Mouse (Mus musculus) gastrocnemius, adult 2 months (tissue): ENCODE measurements at regions not wholly inside any gene's neighbourhood (a gene's known extent, or its start where the extent isn't known, plus 50 kb on each side); places are given as distances from the start of the nearest gene placed in this dataset.

Experiments used
- DNase-seq: peaks from one replicate; pipeline ENCODE4 v3.0.0; 2022
- H3K27ac ChIP-seq: fragments of 200-600 bp; 2 replicates; pipeline ENCODE4 v1.8.1; 2022; ENCODE audit warnings: mild to moderate bottlenecking
- H3K4me3 ChIP-seq: fragments of 200-600 bp; 2 replicates; pipeline ENCODE4 v1.8.1; 2022; ENCODE audit warnings: mild to moderate bottlenecking, moderate library complexity
- CTCF ChIP-seq: fragments of 200-600 bp; IDR thresholded peaks from 2 replicates; pipeline ENCODE4 v1.8.1; 2022; ENCODE audit warnings: antibody characterized with exemption, mild to moderate bottlenecking, moderate library complexity
- intact Hi-C: fragments of 180-260 bp; cut with DNase I; formaldehyde crosslinking; loops from one replicate; pipeline ENCODE4 v1.15.1; 2025

GRCm38 (mm10) chr12:9762842-9763241 is 192.9 kb downstream of the Osr1 start:
- intact Hi-C loops = no loop called here
- H3K27ac ChIP-seq = no peak overlapping the region

DNA sequence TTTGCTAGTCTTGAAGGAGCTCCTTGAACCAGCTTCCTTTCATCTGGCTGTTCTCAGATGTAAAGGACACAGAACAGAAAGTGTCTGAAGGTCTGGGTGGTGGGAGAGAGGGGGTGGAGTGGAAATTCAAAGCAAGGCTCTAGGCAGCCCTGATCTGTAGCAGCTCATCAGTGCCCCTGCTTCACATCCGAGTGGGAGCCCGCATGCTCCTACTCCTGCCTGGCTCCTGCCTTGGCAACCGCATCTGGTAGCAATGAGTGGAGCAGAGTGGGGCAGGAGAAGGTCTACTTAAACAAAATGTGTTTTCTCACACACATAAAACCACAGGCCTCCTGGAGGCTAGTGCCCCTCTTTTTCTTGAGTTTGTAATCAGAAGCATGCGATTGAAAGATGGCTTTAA is 201.0 kb downstream of the Osr1 start:
- DNase-seq = no peak
- no peak for TF ChIP-seq CTCF
- intact Hi-C loops = no loop called here
- Histone ChIP-seq H3K4me3 (no peak overlapping the region), H3K27ac (no peak overlapping the region)

More at GRCm38 (mm10) chr12:9762842-9763241, 192.9 kb downstream of the Osr1 start:
- no peak for TF ChIP-seq CTCF
- no peak for DNase-seq
- no peak overlapping the region for H3K4me3 ChIP-seq

DNA sequence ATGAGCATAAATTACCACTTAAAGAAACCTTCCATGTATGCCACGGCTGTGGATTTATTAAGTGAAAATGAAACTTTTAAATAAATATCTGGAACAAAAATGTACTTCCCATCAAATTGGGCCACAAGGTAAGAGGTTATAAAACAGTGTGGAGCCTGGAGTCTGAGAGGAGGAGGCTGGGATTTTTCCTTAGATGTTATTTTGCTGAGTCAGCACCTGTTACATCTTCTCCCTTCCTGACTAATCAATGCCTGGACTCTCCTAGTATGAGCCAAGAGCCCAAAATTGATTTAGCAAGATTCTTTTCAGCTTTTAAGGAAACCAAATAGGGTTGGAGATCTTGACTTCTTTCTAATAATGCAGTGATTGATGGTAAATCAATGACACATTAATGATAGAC is 203.0 kb downstream of the Osr1 start:
- no peak for TF ChIP-seq CTCF

GRCm38 (mm10) chr12:9802284-9802683 is 232.4 kb downstream of the Osr1 start:
- H3K27ac ChIP-seq = no peak overlapping the region
- no peak for TF ChIP-seq CTCF
- DNase-seq = no peak
- intact Hi-C loops = no loop called here
- H3K4me3 ChIP-seq = no peak overlapping the region

More for the DNA sequence above, 203.0 kb downstream of the Osr1 start:
- no peak for DNase-seq
- intact Hi-C loops = no loop called here
- Histone ChIP-seq H3K4me3 (no peak overlapping the region), H3K27ac (no peak overlapping the region)

DNA sequence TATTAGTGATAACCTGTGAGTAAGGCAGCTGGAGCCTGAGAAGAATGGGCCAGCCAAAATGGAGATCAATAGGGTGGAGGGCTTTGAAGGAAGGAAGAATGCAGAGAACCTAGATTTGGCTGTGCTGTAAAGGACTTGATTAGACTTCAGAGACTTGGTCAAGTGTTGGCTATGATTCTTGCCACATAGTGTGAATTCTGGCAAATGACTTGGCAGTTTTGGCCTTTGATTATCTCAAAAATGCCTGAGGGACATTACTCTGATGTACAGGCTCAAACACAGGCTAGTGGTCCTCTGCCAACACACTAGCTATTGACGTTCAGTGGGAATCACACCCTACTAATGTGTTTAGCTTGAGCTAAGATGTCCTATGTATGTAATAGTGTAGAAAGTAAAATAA is 237.5 kb downstream of the Osr1 start:
- H3K4me3 ChIP-seq = no peak overlapping the region
- intact Hi-C loops = no loop called here
- no peak for DNase-seq
- H3K27ac ChIP-seq = no peak overlapping the region
- no peak for TF ChIP-seq CTCF

DNA sequence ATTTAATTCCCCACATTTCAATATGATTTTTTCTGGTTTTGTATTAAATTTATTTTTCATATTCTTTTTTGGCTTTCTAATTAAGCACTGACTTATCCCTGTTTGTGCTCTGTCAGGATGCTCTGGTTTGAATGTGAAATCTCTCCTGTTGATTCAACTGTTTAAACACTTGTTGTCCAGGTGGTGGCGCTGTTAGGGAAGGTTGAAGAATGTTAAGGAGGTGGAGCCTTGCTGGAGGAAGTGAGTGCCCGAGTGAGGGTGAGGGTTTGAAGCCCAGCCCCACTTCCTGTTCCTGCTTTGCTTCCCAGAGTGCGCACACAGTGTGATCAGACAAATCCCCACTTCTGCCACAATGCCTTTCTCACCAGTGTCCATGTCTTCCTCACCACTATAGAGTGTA is 263.4 kb downstream of the Osr1 start:
- intact Hi-C loops = loop anchor here (10.0 kb wide), 2 partner anchors 248 to 392 kb away; no protein-coding TSS in a partner anchor
- peak; percentile 49 for TF ChIP-seq CTCF
- peak; percentile 36 for DNase-seq

DNA sequence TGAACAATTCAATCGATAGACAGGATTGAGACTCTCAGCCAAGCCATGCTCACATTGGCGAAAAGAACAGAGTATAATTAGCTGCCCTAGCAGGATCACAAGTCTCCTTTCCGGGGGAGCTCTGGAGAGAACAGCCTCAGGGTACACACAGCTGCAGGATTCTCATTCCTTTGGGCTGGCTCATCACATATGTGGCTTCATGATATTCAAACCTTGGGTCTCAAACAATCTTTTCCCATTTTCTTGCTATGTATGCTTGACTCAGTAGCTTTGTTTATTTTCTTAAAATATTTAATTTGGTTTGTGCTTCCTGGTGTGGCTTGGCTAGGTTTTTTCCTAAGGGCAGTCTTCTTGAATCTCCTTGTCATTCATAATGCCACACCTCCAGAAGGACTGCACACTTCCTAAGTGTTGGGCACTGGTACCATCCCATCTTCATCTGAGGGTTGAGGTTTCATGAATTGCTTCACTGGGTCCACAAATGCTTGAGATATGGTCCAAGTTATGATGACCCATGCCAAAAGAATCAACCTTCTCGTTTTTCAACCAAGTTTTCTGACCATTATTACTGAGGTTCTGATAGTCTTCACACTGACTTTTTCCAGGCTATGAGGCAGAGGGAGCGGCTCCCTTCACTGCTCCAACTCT is 269.4 kb downstream of the Osr1 start:
- Histone ChIP-seq H3K4me3 (no peak overlapping the region), H3K27ac (peak overlapping the region; percentile 48)
- intact Hi-C loops = loop anchor here (10.0 kb wide), 2 partner anchors 255 to 385 kb away; no protein-coding TSS in a partner anchor
- no peak for TF ChIP-seq CTCF
- DNase-seq = no peak

More for the DNA sequence above, 263.4 kb downstream of the Osr1 start:
- no peak overlapping the region for H3K27ac ChIP-seq
- H3K4me3 ChIP-seq = no peak overlapping the region

DNA sequence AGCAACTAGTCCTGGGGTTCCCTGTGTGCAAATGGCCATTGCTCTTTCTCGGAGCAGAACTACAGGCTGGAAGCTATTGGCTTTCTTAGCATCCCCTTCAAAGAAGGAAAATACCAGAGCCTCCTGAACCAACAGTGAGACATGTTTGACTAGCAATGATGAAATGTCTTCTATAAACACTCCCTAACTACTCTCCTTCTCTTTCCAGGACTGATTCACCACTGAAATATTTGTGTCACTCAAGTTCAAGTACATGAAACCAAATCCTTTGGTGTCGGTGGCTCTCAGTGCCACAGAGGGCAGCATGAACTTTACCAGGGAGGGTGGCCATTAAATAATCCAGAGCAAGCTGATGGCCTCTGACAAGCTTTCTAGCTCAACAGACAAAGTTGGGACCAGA is 270.0 kb downstream of the Osr1 start:
- H3K27ac ChIP-seq = peak overlapping the region; percentile 48
- intact Hi-C loops = loop anchor here (2.0 to 10.0 kb wide), 3 partner anchors 59 to 385 kb away; no protein-coding TSS in a partner anchor
- TF ChIP-seq CTCF = no peak
- H3K4me3 ChIP-seq = no peak overlapping the region
- peak; percentile 46 for DNase-seq

DNA sequence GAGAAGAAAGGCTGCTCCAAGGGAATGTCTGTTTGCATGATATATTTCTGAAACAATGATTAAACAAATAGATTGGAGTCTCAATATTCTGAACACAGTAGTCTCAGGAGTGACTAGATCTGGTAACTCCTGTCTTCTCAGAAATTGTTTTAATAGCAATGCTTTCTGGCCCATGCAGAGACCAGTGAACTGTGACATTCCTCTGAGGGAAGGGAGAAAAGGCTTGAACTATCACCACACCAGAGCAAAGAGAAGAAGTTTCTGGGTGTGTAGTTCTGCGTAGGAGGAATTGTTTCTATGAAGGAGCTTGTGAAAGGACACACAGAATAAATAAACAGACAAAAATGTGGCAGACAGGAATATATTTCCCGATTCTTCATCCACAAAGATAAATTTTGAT is 277.1 kb downstream of the Osr1 start:
- DNase-seq = no peak
- Histone ChIP-seq H3K27ac (no peak overlapping the region), H3K4me3 (no peak overlapping the region)
- intact Hi-C loops = no loop called here
- no peak for TF ChIP-seq CTCF

DNA sequence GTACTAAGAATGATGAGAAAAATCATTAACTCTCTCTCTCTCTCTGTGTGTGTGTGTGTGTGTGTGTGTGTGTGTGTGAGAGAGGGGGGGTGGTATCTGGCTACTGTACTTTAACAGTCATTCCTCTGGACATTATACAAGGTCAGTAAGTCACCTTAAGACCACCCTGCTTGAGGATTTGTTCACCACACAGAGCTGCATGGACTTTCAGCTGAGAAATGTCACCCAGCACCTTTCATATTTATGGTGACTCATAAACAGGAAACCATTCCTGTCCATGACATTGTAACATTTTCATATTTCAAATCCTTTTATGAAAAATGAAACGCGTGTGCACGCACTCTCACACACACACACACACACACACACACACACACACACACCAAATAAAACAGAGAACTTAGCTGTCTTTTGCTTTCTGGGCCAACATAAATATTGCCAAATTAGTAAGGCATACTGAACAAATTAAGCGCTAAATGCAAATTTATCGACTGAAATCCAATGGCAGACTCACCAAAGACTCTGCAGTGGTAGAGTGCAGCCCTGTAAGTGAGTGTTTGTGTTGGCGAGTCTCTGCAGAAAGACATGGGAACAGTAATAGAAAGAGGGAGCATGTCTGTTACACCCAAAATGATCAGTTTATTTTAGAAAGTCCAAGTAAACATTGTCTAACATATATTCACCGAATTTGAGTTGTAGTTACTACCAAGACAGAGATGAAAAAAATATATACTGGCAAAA is 277.7 kb downstream of the Osr1 start:
- no peak for DNase-seq
- H3K4me3 ChIP-seq = no peak overlapping the region
- H3K27ac ChIP-seq = no peak overlapping the region
- no peak for TF ChIP-seq CTCF
- intact Hi-C loops = no loop called here

- DNase-seq = no peak
- H3K4me3 ChIP-seq = no peak overlapping the region
- H3K27ac ChIP-seq = no peak overlapping the region
- no peak for TF ChIP-seq CTCF
- intact Hi-C loops = no loop called here
These were observed 285.6 kb downstream of the Osr1 start for GRCm38 (mm10) chr12:9855503-9856024.

DNA sequence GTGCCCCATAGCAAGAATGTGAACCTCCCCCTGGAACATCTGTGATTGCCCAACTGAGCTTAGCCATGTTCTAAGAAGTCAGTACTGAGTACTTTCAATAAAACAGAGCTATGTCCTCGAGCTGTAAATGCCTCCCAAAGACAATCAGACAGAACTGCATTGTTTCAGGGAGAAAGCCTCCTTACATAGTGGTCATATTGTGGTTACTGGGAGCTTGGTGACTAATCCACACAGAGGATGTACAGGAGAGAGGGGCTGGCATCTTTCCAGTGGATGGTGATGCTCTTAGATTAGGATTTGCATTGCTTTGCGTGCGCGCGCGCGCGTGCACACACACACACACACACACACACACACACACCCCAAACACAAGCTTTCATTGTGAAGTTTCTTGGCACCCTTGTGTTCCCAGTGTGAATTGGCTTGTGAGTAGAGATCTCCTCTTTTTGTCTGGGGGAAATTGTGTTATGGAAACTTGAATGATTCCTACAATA is 286.3 kb downstream of the Osr1 start:
- Histone ChIP-seq H3K4me3 (no peak overlapping the region), H3K27ac (no peak overlapping the region)
- intact Hi-C loops = no loop called here
- no peak for DNase-seq
- no peak for TF ChIP-seq CTCF

GRCm38 (mm10) chr12:9857990-9858389 is 288.1 kb downstream of the Osr1 start:
- intact Hi-C loops = no loop called here
- TF ChIP-seq CTCF = no peak
- Histone ChIP-seq H3K27ac (no peak overlapping the region), H3K4me3 (no peak overlapping the region)
- DNase-seq = no peak
